Mouse (Mus musculus): ENCODE results near the gene Rnf31.

The Rnf31 gene

GRCm38 (mm10) chr14:55628077-55628827 is 36.7 kb downstream of the Rnf31 start:
- TF ChIP-seq NANOG (IDR thresholded peaks at IDR 0.05; ENCODE audit: borderline replicate concordance, low read length), result no peak
- TF ChIP-seq CTCF (conservative IDR thresholded peaks at IDR 0.05; ENCODE audit: low read length), result no peak
- TF ChIP-seq POU5F1 (IDR thresholded peaks at IDR 0.05; ENCODE audit: borderline replicate concordance, low read length), result no peak
- H3K9me3 ChIP-seq (ENCODE audit: low read length), result no peaks in the 10 kb centered on the region
- no peaks in the 10 kb centered on the region for H3K27me3 ChIP-seq (ENCODE audit: insufficient read depth, low read length)
- peaks cover 53% of the 10 kb centered on the region for H3K4me1 ChIP-seq (replicated peaks; ENCODE audit: low read depth, low read length)
- H3K4me3 ChIP-seq (replicated peaks; ENCODE audit: low read length), result no peak overlapping the region
- H3K36me3 ChIP-seq (ENCODE audit: insufficient read depth, low read length), result peaks cover 97% of the 10 kb centered on the region

GRCm38 (mm10) chr14:55629312-55629711 is 37.8 kb downstream of the Rnf31 start:
- Histone ChIP-seq H3K27me3 (ENCODE audit: insufficient read depth, low read length) (no peaks in the 10 kb centered on the region), H3K36me3 (ENCODE audit: insufficient read depth, low read length) (peaks cover 99% of the 10 kb centered on the region), H3K4me1 (replicated peaks; ENCODE audit: low read depth, low read length) (peaks cover 53% of the 10 kb centered on the region), H3K9me3 (ENCODE audit: low read length) (no peaks in the 10 kb centered on the region), H3K4me3 (replicated peaks; ENCODE audit: low read length) (no peak overlapping the region)
- TF ChIP-seq CTCF (conservative IDR thresholded peaks at IDR 0.05; ENCODE audit: low read length) (peak; percentile 92), POU5F1 (IDR thresholded peaks at IDR 0.05; ENCODE audit: borderline replicate concordance, low read length) (no peak)

DNA sequence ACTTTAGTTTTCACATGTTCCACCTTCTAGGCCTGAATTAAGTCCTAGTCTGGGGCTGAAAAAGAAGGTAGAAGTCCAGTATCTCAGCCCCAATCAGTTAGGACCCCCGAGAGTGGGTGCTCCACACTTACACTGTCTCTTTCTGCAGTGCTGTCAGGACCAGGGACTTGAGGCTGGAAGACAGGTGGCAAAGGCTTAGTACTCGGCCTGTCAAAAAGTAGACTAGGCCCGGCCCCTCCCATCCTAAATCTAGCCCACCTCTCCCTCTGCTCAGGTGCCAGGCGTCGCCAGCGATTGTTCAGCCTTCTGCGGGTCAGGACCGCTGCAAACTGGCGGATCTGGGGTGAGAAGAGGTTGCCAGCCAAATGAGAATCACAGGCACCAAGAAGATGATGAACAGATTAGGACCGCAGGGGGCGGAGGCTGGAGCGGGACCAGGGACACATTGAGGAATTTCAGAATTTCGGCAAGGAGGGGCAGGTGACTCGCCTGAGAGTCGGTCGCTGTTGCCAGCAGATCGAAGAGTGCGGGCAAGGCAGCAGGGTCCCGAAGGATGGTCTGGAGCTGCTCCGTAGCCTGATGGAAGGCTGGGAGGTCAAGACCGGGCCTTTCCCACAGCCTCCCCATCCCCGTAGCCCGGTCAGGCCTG is 43.5 kb downstream of the Rnf31 start:
- H3K4me3 ChIP-seq (replicated peaks; ENCODE audit: low read length), result peak overlapping the region; percentile 91
- H3K9me3 ChIP-seq (ENCODE audit: low read length), result no peaks in the 10 kb centered on the region
- H3K27me3 ChIP-seq (ENCODE audit: insufficient read depth, low read length), result no peaks in the 10 kb centered on the region
- H3K36me3 ChIP-seq (ENCODE audit: insufficient read depth, low read length), result peaks cover 84% of the 10 kb centered on the region
- H3K4me1 ChIP-seq (replicated peaks; ENCODE audit: low read depth, low read length), result peaks cover 54% of the 10 kb centered on the region
- TF ChIP-seq CTCF (conservative IDR thresholded peaks at IDR 0.05; ENCODE audit: low read length) (no peak), NANOG (IDR thresholded peaks at IDR 0.05; ENCODE audit: borderline replicate concordance, low read length) (no peak), POU5F1 (IDR thresholded peaks at IDR 0.05; ENCODE audit: borderline replicate concordance, low read length) (no peak)

DNA sequence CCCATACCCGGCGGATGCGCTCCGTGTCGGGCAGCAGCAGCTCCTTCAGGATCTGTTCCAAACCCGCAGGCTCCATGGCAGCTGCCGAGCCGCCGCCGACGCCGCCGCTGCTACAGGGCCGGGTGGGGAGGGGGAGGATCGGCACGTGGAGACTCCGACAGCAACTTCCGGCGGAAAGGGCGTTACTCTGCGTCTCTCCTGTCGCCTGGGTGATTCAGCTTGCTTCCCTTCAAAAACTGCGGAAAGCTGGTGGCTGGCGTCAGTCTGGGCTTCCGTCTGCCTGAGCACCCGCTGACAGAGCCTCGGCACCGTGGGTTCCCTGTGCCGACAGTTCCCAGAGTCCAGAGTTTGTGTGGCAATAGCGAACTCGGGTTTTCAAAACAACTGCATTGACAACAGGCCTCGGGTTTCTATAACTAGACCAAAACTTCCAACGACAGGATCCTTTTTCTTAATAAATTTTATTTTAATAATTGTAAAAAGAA is 44.1 kb downstream of the Rnf31 start, which contains the start of gene Ipo4:
TSS of gene Ipo4 (minus strand) at position 435 of the 485 bp plus-strand sequence.
- no peaks in the 10 kb centered on the region for H3K9me3 ChIP-seq (ENCODE audit: low read length)
- peak within 1 kb of the TSS; percentile 91 for H3K4me3 ChIP-seq (replicated peaks; ENCODE audit: low read length)
- H3K4me1 ChIP-seq (replicated peaks; ENCODE audit: low read depth, low read length), result peaks cover 54% of the 10 kb centered on the region
- no peak for TF ChIP-seq CTCF (conservative IDR thresholded peaks at IDR 0.05; ENCODE audit: low read length)
- no peak for TF ChIP-seq POU5F1 (IDR thresholded peaks at IDR 0.05; ENCODE audit: borderline replicate concordance, low read length)
- no peak for TF ChIP-seq NANOG (IDR thresholded peaks at IDR 0.05; ENCODE audit: borderline replicate concordance, low read length)
- H3K36me3 ChIP-seq (ENCODE audit: insufficient read depth, low read length), result peaks cover 84% of the 10 kb centered on the region
- no peaks in the 10 kb centered on the region for H3K27me3 ChIP-seq (ENCODE audit: insufficient read depth, low read length)

GRCm38 (mm10) chr14:55637795-55638194 is 46.3 kb downstream of the Rnf31 start, which contains the start of gene Gm49378:
Gm49378 (minus strand) TSS chr14:55637895.
- Histone ChIP-seq H3K9me3 (ENCODE audit: low read length) (no peaks in the 10 kb centered on the region), H3K27me3 (ENCODE audit: insufficient read depth, low read length) (no peaks in the 10 kb centered on the region), H3K4me1 (replicated peaks; ENCODE audit: low read depth, low read length) (peaks cover 72% of the 10 kb centered on the region), H3K4me3 (replicated peaks; ENCODE audit: low read length) (no peak within 1 kb of the TSS), H3K36me3 (ENCODE audit: insufficient read depth, low read length) (peaks cover 72% of the 10 kb centered on the region)
- no peak for TF ChIP-seq CTCF (conservative IDR thresholded peaks at IDR 0.05; ENCODE audit: low read length)
- TF ChIP-seq POU5F1 (IDR thresholded peaks at IDR 0.05; ENCODE audit: borderline replicate concordance, low read length), result no peak
- TF ChIP-seq NANOG (IDR thresholded peaks at IDR 0.05; ENCODE audit: borderline replicate concordance, low read length), result no peak

- Histone ChIP-seq H3K27me3 (ENCODE audit: insufficient read depth, low read length) (no peaks in the 10 kb centered on the region), H3K36me3 (ENCODE audit: insufficient read depth, low read length) (peaks cover 57% of the 10 kb centered on the region), H3K4me1 (replicated peaks; ENCODE audit: low read depth, low read length) (peaks cover 61% of the 10 kb centered on the region), H3K4me3 (replicated peaks; ENCODE audit: low read length) (no peak overlapping the region), H3K9me3 (ENCODE audit: low read length) (no peaks in the 10 kb centered on the region)
- no peak for TF ChIP-seq POU5F1 (IDR thresholded peaks at IDR 0.05; ENCODE audit: borderline replicate concordance, low read length)
- TF ChIP-seq CTCF (conservative IDR thresholded peaks at IDR 0.05; ENCODE audit: low read length), result no peak
Observed at GRCm38 (mm10) chr14:55640816-55641215, 49.3 kb downstream of the Rnf31 start.

DNA sequence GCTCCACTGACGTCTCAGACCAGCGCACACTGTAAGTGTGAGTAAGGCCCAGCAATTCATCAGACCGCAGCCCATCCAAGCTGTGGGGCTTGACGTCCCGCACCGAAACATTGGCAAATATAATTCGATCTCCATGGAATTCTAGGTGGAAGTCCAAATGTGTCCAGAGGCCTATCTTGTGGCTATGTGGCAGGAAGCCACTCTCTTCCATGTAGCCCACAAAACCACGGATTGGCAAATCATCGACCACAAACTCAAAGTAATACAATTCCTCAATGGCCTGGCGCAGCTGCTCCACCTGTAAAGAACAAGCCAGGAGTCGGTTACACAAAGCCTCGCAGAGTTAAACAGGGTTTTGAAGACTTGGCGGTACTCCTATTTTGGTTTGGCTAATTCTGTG is 49.8 kb downstream of the Rnf31 start:
- Histone ChIP-seq H3K9me3 (ENCODE audit: low read length) (no peaks in the 10 kb centered on the region), H3K4me1 (replicated peaks; ENCODE audit: low read depth, low read length) (peaks cover 61% of the 10 kb centered on the region), H3K27me3 (ENCODE audit: insufficient read depth, low read length) (no peaks in the 10 kb centered on the region), H3K36me3 (ENCODE audit: insufficient read depth, low read length) (peaks cover 57% of the 10 kb centered on the region), H3K4me3 (replicated peaks; ENCODE audit: low read length) (no peak overlapping the region)
- TF ChIP-seq POU5F1 (IDR thresholded peaks at IDR 0.05; ENCODE audit: borderline replicate concordance, low read length) (no peak), CTCF (conservative IDR thresholded peaks at IDR 0.05; ENCODE audit: low read length) (no peak), NANOG (IDR thresholded peaks at IDR 0.05; ENCODE audit: borderline replicate concordance, low read length) (no peak)

GRCm38 (mm10) chr14:55642679-55643059 is 51.2 kb downstream of the Rnf31 start:
- H3K36me3 ChIP-seq (ENCODE audit: insufficient read depth, low read length), result peaks cover 47% of the 10 kb centered on the region
- no peaks in the 10 kb centered on the region for H3K27me3 ChIP-seq (ENCODE audit: insufficient read depth, low read length)
- no peaks in the 10 kb centered on the region for H3K9me3 ChIP-seq (ENCODE audit: low read length)
- H3K4me3 ChIP-seq (replicated peaks; ENCODE audit: low read length), result peak overlapping the region; percentile 96
- peaks cover 61% of the 10 kb centered on the region for H3K4me1 ChIP-seq (replicated peaks; ENCODE audit: low read depth, low read length)
- TF ChIP-seq NANOG (IDR thresholded peaks at IDR 0.05; ENCODE audit: borderline replicate concordance, low read length) (no peak), POU5F1 (IDR thresholded peaks at IDR 0.05; ENCODE audit: borderline replicate concordance, low read length) (no peak), CTCF (conservative IDR thresholded peaks at IDR 0.05; ENCODE audit: low read length) (no peak)

Data from E14TG2a.4 (cell line).